Mouse (Mus musculus) ES-E14 (cell line): ENCODE data around the gene Tctex1d2.

Experiments
- HCFC1 ChIP-seq: IDR thresholded peaks from 2 replicates; pipeline ENCODE4 v1.6.1; 2012; ENCODE audit warnings: low read length, inconsistent platforms, borderline replicate concordance; ENCODE audit not compliant: insufficient read depth
- MAFK ChIP-seq: IDR thresholded peaks from 2 replicates; pipeline ENCODE4 v1.6.1; 2014; ENCODE audit warnings: mild to moderate bottlenecking, low read depth, low read length, inconsistent platforms; ENCODE audit not compliant: insufficient read depth
- ZNF384 ChIP-seq: IDR thresholded peaks from 2 replicates; pipeline ENCODE4 v1.6.1; 2012; ENCODE audit warnings: low read depth, low read length, inconsistent platforms

- no peak for TF ChIP-seq HCFC1
- no peak for TF ChIP-seq ZNF384
- no peak for TF ChIP-seq MAFK
These were observed 36.6 kb downstream of the Tctex1d2 start for GRCm38 (mm10) chr16:32456086-32456485.
